Mouse (Mus musculus): Measurements from ENCODE around the gene Parp4. TPM values are rescaled to one million over a fixed set of nuclear protein-coding genes. Genes with fewer than 3 reads are reported as not detected.

Parp4 gene
- 5.1 and 8.0 TPM in 2 replicates for polyA plus RNA-seq (2015; fragmentation: Nextera tagmentation; extraction: Ambion mirVana)

- Histone ChIP-seq H3K27me3 (no peaks in the 10 kb centered on the region), H3K36me3 (no peaks in the 10 kb centered on the region), H3K4me2 (peak within 1 kb of the TSS; percentile 78), H3K4me3 (replicated peaks) (peak within 1 kb of the TSS; percentile 70), H3K9me3 (replicated peaks) (no peaks in the 10 kb centered on the region), H3K27ac (peak within 1 kb of the TSS; percentile 66), H3K4me1 (peaks cover 18% of the 10 kb centered on the region), H3K9ac (peak within 1 kb of the TSS; percentile 60)
- peak; percentile 85 for ATAC-seq (replicated peaks; ENCODE audit: low FRiP score)
- under 1% methylated on average over 24 of the region's 24 CpGs for WGBS
These were observed at the start of gene Parp4, which contains the start of gene Cenpj for GRCm38 (mm10) chr14:56575416-56575815. Parp4 (plus strand) TSS chr14:56575619. Cenpj (minus strand) TSS chr14:56575425.

GRCm38 (mm10) chr14:56530788-56531187, 44.6 kb upstream of the Parp4 start:
- Histone ChIP-seq H3K4me2 (no peak overlapping the region), H3K4me1 (no peaks in the 10 kb centered on the region), H3K27ac (no peak overlapping the region), H3K4me3 (replicated peaks) (no peak overlapping the region), H3K36me3 (peaks cover 54% of the 10 kb centered on the region), H3K9me3 (replicated peaks) (no peaks in the 10 kb centered on the region), H3K9ac (no peak overlapping the region), H3K27me3 (no peaks in the 10 kb centered on the region)
- WGBS = 89% methylated on average over 2 of the region's 2 CpGs
- ATAC-seq (replicated peaks; ENCODE audit: low FRiP score) = no peak

- no peak for ATAC-seq (replicated peaks; ENCODE audit: low FRiP score)
- Histone ChIP-seq H3K9ac (no peak overlapping the region), H3K9me3 (replicated peaks) (no peaks in the 10 kb centered on the region), H3K4me1 (no peaks in the 10 kb centered on the region), H3K4me3 (replicated peaks) (no peak overlapping the region), H3K27me3 (no peaks in the 10 kb centered on the region), H3K36me3 (peaks cover 13% of the 10 kb centered on the region; the same call in 1 of the 2 replicates), H3K4me2 (no peak overlapping the region), H3K27ac (no peak overlapping the region)
- 89% methylated on average over 1 of the region's 1 CpGs for WGBS
These were observed 30.5 kb upstream of the Parp4 start for GRCm38 (mm10) chr14:56544946-56545345.

GRCm38 (mm10) chr14:56545491-56545890, 29.9 kb upstream of the Parp4 start:
- no peak for ATAC-seq (replicated peaks; ENCODE audit: low FRiP score)
- Histone ChIP-seq H3K27me3 (no peaks in the 10 kb centered on the region), H3K27ac (no peak overlapping the region), H3K9ac (no peak overlapping the region), H3K4me2 (no peak overlapping the region), H3K4me1 (no peaks in the 10 kb centered on the region), H3K9me3 (replicated peaks) (no peaks in the 10 kb centered on the region), H3K36me3 (peaks cover 16% of the 10 kb centered on the region; the same call in 1 of the 2 replicates), H3K4me3 (replicated peaks) (no peak overlapping the region)
- WGBS = 88% methylated on average over 4 of the region's 4 CpGs

GRCm38 (mm10) chr14:56550960-56551359, 24.5 kb upstream of the Parp4 start:
- WGBS = 86% methylated on average over 4 of the region's 4 CpGs
- H3K4me2 ChIP-seq = no peak overlapping the region
- H3K27me3 ChIP-seq = no peaks in the 10 kb centered on the region
- no peak overlapping the region for H3K4me3 ChIP-seq (replicated peaks)
- H3K9me3 ChIP-seq (replicated peaks) = no peaks in the 10 kb centered on the region
- H3K27ac ChIP-seq = no peak overlapping the region
- H3K4me1 ChIP-seq = no peaks in the 10 kb centered on the region
- no peak overlapping the region for H3K9ac ChIP-seq
- H3K36me3 ChIP-seq = peaks cover 48% of the 10 kb centered on the region
- no peak for ATAC-seq (replicated peaks; ENCODE audit: low FRiP score)

GRCm38 (mm10) chr14:56552924-56553323, 22.5 kb upstream of the Parp4 start:
- no peaks in the 10 kb centered on the region for H3K9me3 ChIP-seq (replicated peaks)
- WGBS = 90% methylated on average over 6 of the region's 6 CpGs
- H3K9ac ChIP-seq = no peak overlapping the region
- H3K27me3 ChIP-seq = no peaks in the 10 kb centered on the region
- H3K4me3 ChIP-seq (replicated peaks) = no peak overlapping the region
- H3K27ac ChIP-seq = no peak overlapping the region
- no peak for ATAC-seq (replicated peaks; ENCODE audit: low FRiP score)
- H3K36me3 ChIP-seq = peaks cover 52% of the 10 kb centered on the region
- H3K4me2 ChIP-seq = no peak overlapping the region
- no peaks in the 10 kb centered on the region for H3K4me1 ChIP-seq

- H3K9me3 ChIP-seq (replicated peaks) = no peaks in the 10 kb centered on the region
- H3K36me3 ChIP-seq = peaks cover 56% of the 10 kb centered on the region
- H3K27me3 ChIP-seq = no peaks in the 10 kb centered on the region
- no peak for ATAC-seq (replicated peaks; ENCODE audit: low FRiP score)
- no peak overlapping the region for H3K4me2 ChIP-seq
- 95% methylated on average over 7 of the region's 7 CpGs for WGBS
- no peaks in the 10 kb centered on the region for H3K4me1 ChIP-seq
- H3K27ac ChIP-seq = no peak overlapping the region
- no peak overlapping the region for H3K4me3 ChIP-seq (replicated peaks)
- H3K9ac ChIP-seq = no peak overlapping the region
These were observed 22.1 kb upstream of the Parp4 start for GRCm38 (mm10) chr14:56553331-56553730.

- Histone ChIP-seq H3K9me3 (replicated peaks) (no peaks in the 10 kb centered on the region), H3K36me3 (peaks cover 58% of the 10 kb centered on the region), H3K27ac (no peak overlapping the region), H3K4me1 (no peaks in the 10 kb centered on the region), H3K27me3 (no peaks in the 10 kb centered on the region), H3K4me3 (replicated peaks) (no peak overlapping the region), H3K4me2 (no peak overlapping the region), H3K9ac (no peak overlapping the region)
- WGBS = 98% methylated on average over 2 of the region's 2 CpGs
- ATAC-seq (replicated peaks; ENCODE audit: low FRiP score) = no peak
These were observed 20.7 kb upstream of the Parp4 start for GRCm38 (mm10) chr14:56554716-56555115.

- H3K4me2 ChIP-seq = no peak overlapping the region
- ATAC-seq (replicated peaks; ENCODE audit: low FRiP score) = no peak
- no peak overlapping the region for H3K27ac ChIP-seq
- H3K36me3 ChIP-seq = peaks cover 37% of the 10 kb centered on the region
- no peaks in the 10 kb centered on the region for H3K4me1 ChIP-seq
- H3K9me3 ChIP-seq (replicated peaks) = no peaks in the 10 kb centered on the region
- WGBS = 90% methylated on average over 3 of the region's 3 CpGs
- H3K9ac ChIP-seq = no peak overlapping the region
- H3K4me3 ChIP-seq (replicated peaks) = no peak overlapping the region
- H3K27me3 ChIP-seq = no peaks in the 10 kb centered on the region
These were observed 16.3 kb upstream of the Parp4 start for GRCm38 (mm10) chr14:56559134-56559533.

- H3K4me3 ChIP-seq (replicated peaks) = no peak overlapping the region
- ATAC-seq (replicated peaks; ENCODE audit: low FRiP score) = no peak
- WGBS = 36% methylated on average over 7 of the region's 7 CpGs
- H3K36me3 ChIP-seq = peaks cover 17% of the 10 kb centered on the region
- H3K27ac ChIP-seq = peak overlapping the region; percentile 37; the same call in 1 of the 2 replicates
- H3K9ac ChIP-seq = no peak overlapping the region
- no peaks in the 10 kb centered on the region for H3K27me3 ChIP-seq
- H3K4me2 ChIP-seq = no peak overlapping the region
- peaks cover 14% of the 10 kb centered on the region for H3K4me1 ChIP-seq
- H3K9me3 ChIP-seq (replicated peaks) = no peaks in the 10 kb centered on the region
These were observed 7.9 kb upstream of the Parp4 start for GRCm38 (mm10) chr14:56567476-56567875.

GRCm38 (mm10) chr14:56569041-56569440, 6.4 kb upstream of the Parp4 start:
- Histone ChIP-seq H3K9ac (no peak overlapping the region), H3K4me3 (replicated peaks) (no peak overlapping the region), H3K27me3 (no peaks in the 10 kb centered on the region), H3K9me3 (replicated peaks) (no peaks in the 10 kb centered on the region), H3K4me1 (peaks cover 14% of the 10 kb centered on the region), H3K36me3 (peaks cover 4% of the 10 kb centered on the region; the same call in 1 of the 2 replicates), H3K4me2 (no peak overlapping the region), H3K27ac (no peak overlapping the region)
- no peak for ATAC-seq (replicated peaks; ENCODE audit: low FRiP score)
- WGBS = 73% methylated on average over 4 of the region's 4 CpGs

GRCm38 (mm10) chr14:56571310-56572093, 3.9 kb upstream of the Parp4 start:
- Histone ChIP-seq H3K27ac (peak overlapping the region; percentile 70), H3K27me3 (no peaks in the 10 kb centered on the region), H3K9me3 (replicated peaks) (no peaks in the 10 kb centered on the region), H3K4me1 (peaks cover 27% of the 10 kb centered on the region), H3K36me3 (no peaks in the 10 kb centered on the region), H3K4me2 (peak overlapping the region; percentile 64), H3K9ac (peak overlapping the region; percentile 55), H3K4me3 (replicated peaks) (peak overlapping the region; percentile 69)
- WGBS = under 1% methylated on average over 59 of the region's 59 CpGs
- peak; percentile 97 for ATAC-seq (replicated peaks; ENCODE audit: low FRiP score)
